Mouse (Mus musculus) liver, embryonic 14.5 days (tissue): ENCODE data around the gene Zfp174. TPM values are rescaled to one million over a fixed set of nuclear protein-coding genes. Genes with fewer than 3 reads are reported as not detected.

Experiments
- ATAC-seq: fragments of 200-750 bp; cut with Nextera tagmentation; 2 replicates; pipeline ENCODE4 v1.8.0; 2017; ENCODE audit warnings: moderate number of reproducible peaks, mild to moderate bottlenecking, moderate library complexity; ENCODE audit not compliant: insufficient read depth
- DNase-seq, 3 experiments: peaks; one replicate each; pipeline ENCODE4 v3.0.0-alpha.2; 2012 to 2013; ENCODE audit warnings: low read depth in 3 of 3, low spot score in 3 of 3
- H3K27ac ChIP-seq: fragments of 300-500 bp; sonication (generic); 2 replicates; pipeline ENCODE4 v1.5.1; 2014; ENCODE audit warnings: moderate library complexity, mild to moderate bottlenecking, control low read depth, inconsistent platforms
- H3K27me3 ChIP-seq: fragments of 300-500 bp; sonication (generic); 2 replicates; pipeline ENCODE4 v1.6.1; 2014; ENCODE audit warnings: mild to moderate bottlenecking, low read length, moderate library complexity; ENCODE audit not compliant: control insufficient read depth, insufficient read depth
- H3K36me3 ChIP-seq: fragments of 300-500 bp; sonication (generic); replicated peaks from 2 replicates; pipeline ENCODE4 v1.6.1; 2014; ENCODE audit warnings: low read depth; ENCODE audit not compliant: control insufficient read depth, insufficient read depth
- H3K4me1 ChIP-seq, 2 experiments: fragments of 200-500 bp in 1 of 2; fragments of 300-500 bp in 1 of 2; sonication (generic) in 1 of 2; replicated peaks; 2 replicates each; pipeline ENCODE4 v1.6.1; 2012 to 2014; ENCODE audit warnings: antibody characterized with exemption in 1 of 2, inconsistent platforms in 1 of 2, low read length in 1 of 2; ENCODE audit not compliant: control insufficient read depth in 2 of 2, insufficient read depth in 2 of 2
- H3K4me2 ChIP-seq: fragments of 300-500 bp; sonication (generic); 2 replicates; pipeline ENCODE4 v1.6.1; 2014; ENCODE audit warnings: low read depth, mild to moderate bottlenecking, control low read depth, moderate library complexity
- H3K4me3 ChIP-seq, 2 experiments: fragments of 200-500 bp in 1 of 2; fragments of 300-500 bp in 1 of 2; sonication (generic) in 1 of 2; 2 replicates each; pipeline ENCODE4 v1.5.1; 2012 to 2014; ENCODE audit warnings: low read depth in 2 of 2, low read length in 2 of 2, mild to moderate bottlenecking in 2 of 2, control low read depth in 1 of 2, inconsistent platforms in 1 of 2, moderate library complexity in 1 of 2; ENCODE audit not compliant: insufficient read depth in 1 of 2
- H3K9ac ChIP-seq: fragments of 300-500 bp; sonication (generic); replicated peaks from 2 replicates; pipeline ENCODE4 v1.6.1; 2014; ENCODE audit warnings: mild to moderate bottlenecking, control low read depth, moderate library complexity
- H3K9me3 ChIP-seq: fragments of 300-500 bp; sonication (generic); 2 replicates; pipeline ENCODE4 v1.6.1; 2016; ENCODE audit warnings: low read length, mixed read lengths; ENCODE audit not compliant: control insufficient read depth
- CTCF ChIP-seq: IDR thresholded peaks from 2 replicates; pipeline ENCODE4 v1.5.1; 2016; ENCODE audit warnings: antibody characterized with exemption, low read depth, control low read depth
- EP300 ChIP-seq: IDR thresholded peaks from 2 replicates; pipeline ENCODE4 v1.6.1; 2016; ENCODE audit warnings: antibody characterized with exemption, low read depth
- WGBS: fragments of 180-500 bp; shearing (Covaris S2); extraction: QIAGEN DNeasy Blood & Tissue Kit; methylation state at CpG from one replicate; pipeline ENCODE4 v1.1.7; 2014; ENCODE audit not compliant: insufficient replicate concordance; 5-methylcytosine and 5-hydroxymethylcytosine counted together
- polyA plus RNA-seq, 2 experiments: library from polyadenylated mRNA; depleted of rRNA in 1 of 2; stranded (reverse) in 1 of 2; unstranded in 1 of 2; fragments of >200 nt; fragmentation: Nextera tagmentation in 1 of 2; extraction: Ambion mirVana in 1 of 2; gene quantifications; 2 replicates each; pipeline versions ENCODE4 v1.2.1 to v1.2.3; 2012 to 2014

Zfp174 gene
- polyA plus RNA-seq, 2 experiments = 0.22 to 0.35 TPM

- H3K4me3 ChIP-seq = no peak overlapping the region
- H3K36me3 ChIP-seq = peaks cover 10% of the 10 kb centered on the region
- no peaks in the 10 kb centered on the region for H3K9me3 ChIP-seq
- no peak for ATAC-seq
- no peak for TF ChIP-seq CTCF
- no peak for TF ChIP-seq EP300
- peaks cover 2% of the 10 kb centered on the region in 2 experiments; a peak in 2 of 4 replicates for H3K4me1 ChIP-seq
- WGBS = 58% methylated on average over 3 of the region's 3 CpGs
- H3K27ac ChIP-seq = no peak overlapping the region
- no peak overlapping the region for H3K9ac ChIP-seq
- H3K4me2 ChIP-seq = no peak overlapping the region
- no peaks in the 10 kb centered on the region for H3K27me3 ChIP-seq
- no peak for DNase-seq
Observed at GRCm38 (mm10) chr16:3893739-3894138, 46.7 kb downstream of the Zfp174 start.

- H3K27ac ChIP-seq = peak overlapping the region; percentile 22; the same call in 1 of the 2 replicates
- H3K4me2 ChIP-seq = peak overlapping the region; percentile 42
- H3K4me3 ChIP-seq = no peak overlapping the region
- DNase-seq (no peak), ATAC-seq (peak; percentile 58; the same call in 1 of the 2 replicates)
- H3K27me3 ChIP-seq = no peaks in the 10 kb centered on the region
- peaks cover 19% of the 10 kb centered on the region for H3K36me3 ChIP-seq
- no peaks in the 10 kb centered on the region for H3K9me3 ChIP-seq
- no peak overlapping the region for H3K9ac ChIP-seq
- H3K4me1 ChIP-seq = peaks cover 2% of the 10 kb centered on the region in 2 experiments; a peak in 2 of 4 replicates
- WGBS = 21% methylated on average over 9 of the region's 9 CpGs
- TF ChIP-seq EP300 (no peak), CTCF (no peak)
Observed at GRCm38 (mm10) chr16:3895173-3895792, 48.2 kb downstream of the Zfp174 start.

- Histone ChIP-seq H3K27ac (no peak overlapping the region), H3K4me2 (no peak overlapping the region), H3K36me3 (peaks cover 22% of the 10 kb centered on the region), H3K4me3 (no peak overlapping the region), H3K9ac (no peak overlapping the region), H3K9me3 (no peaks in the 10 kb centered on the region), H3K4me1 (peaks cover 2% of the 10 kb centered on the region in 2 experiments; a peak in 2 of 4 replicates), H3K27me3 (no peaks in the 10 kb centered on the region)
- no peak for DNase-seq
- TF ChIP-seq EP300 (no peak), CTCF (no peak)
- 67% methylated on average over 6 of the region's 6 CpGs for WGBS
- no peak for ATAC-seq
Observed at GRCm38 (mm10) chr16:3896046-3896445, 49.0 kb downstream of the Zfp174 start.

GRCm38 (mm10) chr16:3896553-3896952, 49.5 kb downstream of the Zfp174 start:
- peaks cover 24% of the 10 kb centered on the region for H3K36me3 ChIP-seq
- no peaks in the 10 kb centered on the region for H3K27me3 ChIP-seq
- no peaks in the 10 kb centered on the region for H3K9me3 ChIP-seq
- H3K4me1 ChIP-seq = peaks cover 2% of the 10 kb centered on the region in 2 experiments; a peak in 2 of 4 replicates
- 78% methylated on average over 1 of the region's 1 CpGs for WGBS
- no peak overlapping the region for H3K4me3 ChIP-seq
- H3K27ac ChIP-seq = no peak overlapping the region
- ATAC-seq (no peak), DNase-seq (no peak)
- no peak overlapping the region for H3K9ac ChIP-seq
- H3K4me2 ChIP-seq = no peak overlapping the region
- no peak for TF ChIP-seq CTCF

- Histone ChIP-seq H3K27ac (no peak overlapping the region), H3K9me3 (no peaks in the 10 kb centered on the region), H3K27me3 (no peaks in the 10 kb centered on the region), H3K9ac (no peak overlapping the region), H3K4me2 (no peak overlapping the region), H3K36me3 (peaks cover 3% of the 10 kb centered on the region), H3K4me3 (no peak overlapping the region), H3K4me1 (peaks cover 0 to 5% of the 10 kb centered on the region in 2 experiments; a peak in 2 of 4 replicates)
- ATAC-seq (no peak), DNase-seq (no peak)
- 63% methylated on average over 2 of the region's 2 CpGs for WGBS
- TF ChIP-seq CTCF (no peak), EP300 (no peak)
Observed at GRCm38 (mm10) chr16:3907471-3907870, 60.4 kb downstream of the Zfp174 start.

Other genes with a start within 250 kb of the Zfp174 start
- gene Mefv, start 129.2 kb upstream of the Zfp174 start, polyA plus RNA-seq (2012; rRNA removed) = 0.14 and 0.21 TPM in 2 replicates
- gene Mefv, start 129.2 kb upstream of the Zfp174 start, polyA plus RNA-seq (2014; fragmentation: Nextera tagmentation; extraction: Ambion mirVana) = 0.27 TPM in 2 replicates
- 2.8 and 4.8 TPM in 2 replicates for gene Zfp263, start 103.2 kb upstream of the Zfp174 start, polyA plus RNA-seq (2012; rRNA removed)
- gene Zfp263, start 103.2 kb upstream of the Zfp174 start, polyA plus RNA-seq (2014; fragmentation: Nextera tagmentation; extraction: Ambion mirVana) = 4.5 and 6.8 TPM in 2 replicates
- not detected in 2 replicates for gene Olfr15, start 16.4 kb upstream of the Zfp174 start, polyA plus RNA-seq (2012; rRNA removed)
- gene Olfr15, start 16.4 kb upstream of the Zfp174 start, polyA plus RNA-seq (2014; fragmentation: Nextera tagmentation; extraction: Ambion mirVana) = not detected in 2 replicates
- 14.9 and 15.5 TPM in 2 replicates for gene Naa60, start 25.1 kb downstream of the Zfp174 start, polyA plus RNA-seq (2012; rRNA removed)
- gene Naa60, start 25.1 kb downstream of the Zfp174 start, polyA plus RNA-seq (2014; fragmentation: Nextera tagmentation; extraction: Ambion mirVana) = 19.3 and 20.4 TPM in 2 replicates
- gene Zfp597, start 37.3 kb downstream of the Zfp174 start, polyA plus RNA-seq (2012; rRNA removed) = 1.6 and 2.0 TPM in 2 replicates
- 1.4 and 2.0 TPM in 2 replicates for gene Zfp597, start 37.3 kb downstream of the Zfp174 start, polyA plus RNA-seq (2014; fragmentation: Nextera tagmentation; extraction: Ambion mirVana)
- 0.17 and 0.26 TPM in 2 replicates for gene Gm20695, start 37.4 kb downstream of the Zfp174 start, polyA plus RNA-seq (2012; rRNA removed)
- gene Gm20695, start 37.4 kb downstream of the Zfp174 start, polyA plus RNA-seq (2014; fragmentation: Nextera tagmentation; extraction: Ambion mirVana) = 0.46 and 0.75 TPM in 2 replicates
- 0.75 and 1.4 TPM in 2 replicates for gene 1700037C18Rik, start 61.4 kb downstream of the Zfp174 start, polyA plus RNA-seq (2012; rRNA removed)
- gene 1700037C18Rik, start 61.4 kb downstream of the Zfp174 start, polyA plus RNA-seq (2014; fragmentation: Nextera tagmentation; extraction: Ambion mirVana) = 1.6 and 2.4 TPM in 2 replicates
- gene Cluap1, start 61.5 kb downstream of the Zfp174 start, polyA plus RNA-seq (2012; rRNA removed) = 2.5 and 5.6 TPM in 2 replicates
- gene Cluap1, start 61.5 kb downstream of the Zfp174 start, polyA plus RNA-seq (2014; fragmentation: Nextera tagmentation; extraction: Ambion mirVana) = 8.4 and 9.2 TPM in 2 replicates
- 0.32 and 0.33 TPM in 2 replicates for gene Nlrc3, start 129.4 kb downstream of the Zfp174 start, polyA plus RNA-seq (2012; rRNA removed)
- 0.05 and 0.09 TPM in 2 replicates for gene Nlrc3, start 129.4 kb downstream of the Zfp174 start, polyA plus RNA-seq (2014; fragmentation: Nextera tagmentation; extraction: Ambion mirVana)
- 13.1 and 15.0 TPM in 2 replicates for gene Slx4, start 156.5 kb downstream of the Zfp174 start, polyA plus RNA-seq (2012; rRNA removed)
- 7.6 and 11.1 TPM in 2 replicates for gene Slx4, start 156.5 kb downstream of the Zfp174 start, polyA plus RNA-seq (2014; fragmentation: Nextera tagmentation; extraction: Ambion mirVana)
- not detected in 2 replicates for gene Dnase1, start 189.7 kb downstream of the Zfp174 start, polyA plus RNA-seq (2012; rRNA removed)
- gene Dnase1, start 189.7 kb downstream of the Zfp174 start, polyA plus RNA-seq (2014; fragmentation: Nextera tagmentation; extraction: Ambion mirVana) = 0.76 and 0.86 TPM in 2 replicates
- 55.3 and 65.9 TPM in 2 replicates for gene Trap1, start 230.6 kb downstream of the Zfp174 start, polyA plus RNA-seq (2012; rRNA removed)
- 78.5 and 87.4 TPM in 2 replicates for gene Trap1, start 230.6 kb downstream of the Zfp174 start, polyA plus RNA-seq (2014; fragmentation: Nextera tagmentation; extraction: Ambion mirVana)